Mouse (Mus musculus): ENCODE data around the gene Med25. TPM values are rescaled to one million over a fixed set of nuclear protein-coding genes. Genes with fewer than 3 reads are reported as not detected.

Med25 gene
- 10 to 100 TPM; 74.6 to 76.3 TPM for total RNA-seq (2021)

DNA sequence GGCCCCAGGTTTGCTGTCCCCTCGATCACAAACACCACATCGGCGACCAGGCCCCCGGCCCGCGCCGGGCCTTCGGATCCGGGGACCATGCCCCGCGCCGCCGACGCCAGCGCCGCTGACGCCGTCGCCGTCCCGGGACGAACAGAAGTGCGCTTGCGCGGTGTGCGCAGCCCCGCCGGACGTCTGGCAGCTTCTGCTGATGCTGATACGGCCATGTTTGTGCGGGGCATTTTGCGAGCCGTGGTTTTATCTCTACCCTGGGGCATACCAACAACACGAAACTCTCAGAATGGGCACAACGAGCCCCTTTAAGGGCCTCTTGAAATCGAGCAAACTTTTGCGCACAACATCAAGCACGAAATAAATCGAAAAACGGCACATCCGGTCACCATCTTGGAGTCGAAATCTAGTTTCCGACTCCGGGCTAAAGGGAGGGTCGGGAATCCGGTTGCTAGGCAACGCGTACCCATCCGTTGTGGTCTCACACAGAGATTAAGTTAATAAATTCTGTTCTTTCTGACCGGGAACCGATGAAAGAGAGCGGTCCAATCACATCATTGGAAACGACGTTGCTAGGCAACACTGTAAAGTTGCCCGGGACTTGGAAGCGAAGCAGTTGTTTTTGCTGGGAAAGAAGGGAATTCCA, at the start of gene Med25:
Gene Med25, minus strand, starts transcription at position 437 of the 646 bp plus-strand sequence.
- DNase-seq = peak; percentile 91

DNA sequence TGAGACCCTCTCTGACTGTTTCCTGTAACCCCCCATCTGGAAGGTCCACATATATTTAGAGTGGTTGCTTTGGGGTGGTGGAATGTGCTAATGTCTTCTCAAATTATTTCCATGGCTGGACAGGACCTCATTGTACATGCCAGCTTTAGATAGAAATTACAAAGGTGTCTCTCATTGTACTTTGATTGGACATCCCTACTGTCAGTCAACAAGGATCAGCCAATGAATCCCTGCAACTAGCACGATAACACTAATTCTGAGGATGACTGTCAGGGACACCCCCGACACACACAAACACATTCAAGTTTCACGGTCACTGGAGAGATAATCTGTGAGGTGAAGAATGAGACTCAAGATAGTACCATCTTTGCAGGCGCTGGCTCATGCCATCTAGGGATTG, 46.2 kb upstream of the Med25 start:
- DNase-seq = no peak

DNA sequence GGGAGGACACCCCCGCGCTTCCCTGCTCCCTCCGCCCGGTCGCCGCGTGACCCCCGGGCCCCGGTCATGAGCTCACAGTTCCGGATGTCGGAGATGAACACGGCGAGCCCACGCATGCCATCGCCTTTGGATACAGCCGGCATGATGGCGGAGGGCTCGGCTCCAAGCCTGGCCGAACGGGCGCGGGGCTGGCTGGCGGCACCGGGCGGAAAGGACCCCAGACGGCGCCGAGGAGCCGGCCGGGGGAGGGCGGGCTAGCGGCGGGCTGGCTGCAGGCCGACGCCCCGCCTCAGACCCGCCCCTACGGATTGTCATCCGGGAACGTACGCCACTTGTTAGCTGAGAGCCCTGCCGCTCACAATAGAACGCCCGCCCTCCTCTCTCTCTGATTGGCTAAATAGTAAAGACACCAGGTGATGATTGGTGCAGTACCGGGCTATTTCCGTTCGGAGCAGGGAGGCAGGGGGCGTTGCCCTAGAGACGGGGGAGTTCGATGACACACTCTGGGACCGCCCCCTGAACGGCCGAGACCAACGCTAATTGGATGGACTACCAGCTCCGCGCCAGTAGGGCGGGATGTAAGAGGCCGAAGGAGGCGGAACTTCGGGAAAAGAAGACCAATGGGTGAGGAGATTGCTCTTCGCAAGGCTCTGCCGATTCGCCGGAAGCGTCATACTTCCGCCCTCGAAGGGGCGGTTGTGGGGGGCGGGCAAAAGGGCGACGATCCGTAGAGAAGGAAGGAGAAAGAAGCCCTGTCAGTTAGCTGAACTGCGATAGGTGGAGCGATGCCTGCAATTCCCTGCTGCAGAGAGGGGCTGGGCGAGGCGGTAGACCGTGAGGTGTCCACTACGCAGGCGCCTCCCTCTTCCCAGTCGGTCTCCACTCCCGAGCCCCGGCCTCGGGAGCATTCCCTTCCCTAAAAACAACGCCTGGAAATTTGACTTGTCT, 37.0 kb upstream of the Med25 start, which contains the start of gene Ap2a1:
Gene Ap2a1, minus strand, starts transcription at position 293 of the 948 bp plus-strand sequence.
- DNase-seq = peak; percentile 99

DNA sequence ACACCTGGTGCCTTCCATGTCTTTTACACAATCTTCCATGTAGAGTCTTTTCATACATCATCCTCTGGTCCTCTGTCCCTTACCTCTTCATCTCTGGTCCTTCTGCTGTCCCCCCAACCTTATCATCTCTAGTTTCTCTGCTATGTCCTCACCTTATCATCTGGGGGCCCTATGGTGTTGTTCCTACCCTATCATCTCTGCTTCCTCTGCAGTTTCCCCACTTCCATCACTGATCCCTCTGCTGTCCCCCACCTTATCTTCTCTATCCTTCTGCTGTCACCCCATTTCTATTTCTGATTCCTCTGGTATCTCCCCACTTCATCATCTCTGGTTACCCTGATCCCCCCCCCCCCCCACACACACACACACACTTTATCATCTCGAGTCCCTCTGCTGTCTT, 36.1 kb upstream of the Med25 start:
- DNase-seq = no peak

DNA sequence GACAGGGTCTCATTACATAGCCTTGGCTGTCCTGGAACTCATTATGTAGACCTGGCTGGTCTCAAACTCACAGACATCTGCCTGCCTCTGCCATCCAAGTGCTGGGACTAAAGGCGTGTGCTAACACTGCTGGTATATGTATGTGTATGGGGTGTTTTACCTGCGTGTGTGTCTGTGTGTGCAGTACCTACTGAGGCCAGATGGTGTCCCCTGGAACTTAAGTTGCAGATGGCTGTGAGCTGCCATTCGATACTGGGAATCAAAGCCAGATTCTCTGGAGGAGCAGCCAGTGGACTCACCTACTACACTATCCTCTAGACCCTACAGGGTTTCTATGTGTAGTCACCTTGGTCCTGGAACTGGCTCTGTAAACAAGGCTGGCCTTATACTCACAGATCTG, 33.0 kb upstream of the Med25 start:
- DNase-seq = peak; percentile 45

DNA sequence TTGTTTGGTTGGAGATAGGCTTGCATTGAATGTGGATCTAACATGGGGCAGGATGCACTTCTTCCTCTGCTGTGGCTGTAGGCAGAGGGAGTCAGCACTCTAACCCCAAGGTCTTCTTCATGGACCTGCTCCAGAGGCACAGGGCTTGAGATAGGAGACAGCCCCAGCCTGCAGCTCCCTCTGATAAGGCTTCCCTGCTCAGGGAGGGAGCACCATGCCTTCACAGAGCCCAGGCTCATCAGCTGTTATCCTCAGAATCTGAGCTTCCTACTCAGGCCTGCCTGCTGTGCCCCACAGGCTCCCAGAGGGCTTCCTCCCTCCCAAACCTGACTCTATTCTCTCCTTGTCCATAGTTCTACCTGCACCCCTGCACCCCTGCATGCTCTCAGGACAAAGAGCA, 30.0 kb upstream of the Med25 start:
- no peak for DNase-seq

DNA sequence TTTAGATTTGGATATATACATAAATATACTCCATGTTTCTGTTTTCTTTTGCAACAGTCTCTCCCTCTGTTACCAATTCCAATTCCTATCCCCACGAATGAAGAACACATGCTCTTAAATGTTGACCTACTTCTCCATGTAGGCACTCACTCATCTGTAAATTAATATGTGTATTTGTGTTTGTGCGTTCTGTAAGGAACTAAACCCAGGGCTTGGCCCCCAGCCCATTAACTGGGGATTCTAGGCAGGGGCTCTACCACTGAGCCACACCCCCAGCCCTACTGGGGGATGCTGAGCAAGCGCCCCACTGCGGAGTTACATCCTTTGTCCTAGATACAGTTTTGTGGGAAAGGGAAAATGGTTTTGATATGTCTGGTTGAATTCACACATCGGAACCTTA, 26.6 kb upstream of the Med25 start:
- no peak for DNase-seq

DNA sequence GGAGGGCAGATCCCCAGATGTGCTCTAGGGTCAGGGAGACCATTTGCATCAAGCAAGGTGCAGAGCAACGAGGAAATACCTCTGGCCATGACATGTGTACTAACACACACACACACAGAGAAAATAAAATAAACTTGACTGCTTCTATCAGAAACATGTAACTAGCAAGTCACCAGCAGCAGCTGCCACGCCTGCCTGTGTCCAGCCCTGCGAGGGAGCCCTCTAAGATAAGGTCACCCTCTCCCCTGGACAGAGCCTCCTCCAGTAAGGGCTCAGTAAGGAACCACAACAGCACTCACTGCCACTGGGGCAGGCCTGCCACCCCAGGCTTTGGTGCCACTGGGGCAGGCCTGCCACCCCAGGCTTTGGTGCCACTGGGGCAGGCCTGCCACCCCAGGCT, 25.7 kb upstream of the Med25 start:
- DNase-seq = no peak

DNA sequence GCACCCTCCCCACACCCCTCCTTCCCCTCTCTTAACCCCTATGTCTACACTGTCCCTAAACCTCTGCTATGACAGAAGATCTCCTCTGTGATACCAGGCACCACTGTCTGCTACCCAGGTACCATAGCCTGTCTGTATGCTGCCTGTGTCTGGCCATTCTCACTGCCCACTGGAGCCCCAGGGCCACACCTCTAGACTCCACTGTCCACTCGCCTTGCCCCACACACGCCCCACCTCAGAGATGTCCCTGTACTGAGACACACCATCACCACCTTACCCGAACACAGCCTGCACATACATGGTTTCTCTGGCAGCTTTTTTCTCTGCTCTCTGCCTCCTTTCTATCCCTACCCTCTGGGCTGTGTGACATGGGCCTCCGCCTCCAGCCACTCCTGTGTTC, 24.4 kb upstream of the Med25 start:
- no peak for DNase-seq

DNA sequence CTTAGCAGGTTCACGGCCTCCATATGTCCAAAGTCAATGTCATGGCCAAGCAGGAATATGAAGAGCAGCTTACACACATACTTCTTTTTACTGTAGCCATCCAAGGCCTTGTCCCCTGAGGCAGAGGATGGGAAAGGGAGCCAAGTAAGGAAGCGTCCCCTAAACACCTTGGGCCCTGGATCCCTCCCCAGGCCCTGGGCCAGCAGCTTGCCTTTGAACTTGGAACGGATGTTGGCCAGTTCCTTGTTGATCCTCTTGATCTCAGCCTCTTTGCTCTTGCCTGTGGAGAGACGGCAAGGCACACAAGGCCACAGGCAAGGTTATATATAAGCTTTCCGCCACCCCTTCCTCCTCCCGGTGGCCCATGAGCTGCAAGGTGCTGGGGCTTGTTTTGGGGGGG, 23.7 kb upstream of the Med25 start:
- no peak for DNase-seq

DNA sequence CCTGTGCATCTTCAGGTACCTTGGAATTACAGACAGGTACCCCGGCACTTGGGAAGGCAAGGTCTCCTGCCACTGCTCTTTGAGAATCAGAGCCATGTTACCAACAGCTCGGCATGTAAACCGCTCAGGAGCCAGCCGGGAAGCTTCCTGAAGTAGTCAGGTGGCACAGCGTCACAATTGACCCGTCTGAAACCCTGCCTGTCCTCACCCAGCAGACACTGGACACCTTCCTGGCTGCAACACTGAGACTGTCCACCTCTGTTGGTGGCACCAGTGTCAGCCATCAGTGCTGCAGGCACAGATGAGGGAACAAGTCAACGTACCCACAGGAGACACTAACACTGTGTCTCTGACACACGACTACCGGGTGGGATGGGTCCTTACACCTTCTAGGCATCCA, 22.8 kb upstream of the Med25 start:
- DNase-seq = no peak

DNA sequence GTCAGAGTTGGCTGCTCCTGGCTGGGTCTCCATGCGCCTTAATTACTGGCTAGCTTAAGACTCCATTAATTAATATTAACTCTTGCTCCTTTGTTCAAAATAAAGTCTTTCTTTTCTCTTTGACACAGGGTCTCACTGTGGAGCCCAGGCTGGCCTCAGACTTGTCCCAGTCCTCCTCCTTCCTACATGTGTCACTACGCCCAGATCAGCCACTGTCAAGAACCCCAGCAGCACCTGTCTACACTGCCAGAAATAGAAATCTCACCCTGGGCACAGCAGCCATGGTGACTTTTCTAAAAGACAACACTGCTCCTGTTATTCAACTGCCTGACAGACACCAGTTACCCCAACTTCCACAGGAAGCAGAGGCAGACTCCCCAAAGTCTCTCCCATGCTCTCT, 21.9 kb upstream of the Med25 start:
- no peak for DNase-seq

DNA sequence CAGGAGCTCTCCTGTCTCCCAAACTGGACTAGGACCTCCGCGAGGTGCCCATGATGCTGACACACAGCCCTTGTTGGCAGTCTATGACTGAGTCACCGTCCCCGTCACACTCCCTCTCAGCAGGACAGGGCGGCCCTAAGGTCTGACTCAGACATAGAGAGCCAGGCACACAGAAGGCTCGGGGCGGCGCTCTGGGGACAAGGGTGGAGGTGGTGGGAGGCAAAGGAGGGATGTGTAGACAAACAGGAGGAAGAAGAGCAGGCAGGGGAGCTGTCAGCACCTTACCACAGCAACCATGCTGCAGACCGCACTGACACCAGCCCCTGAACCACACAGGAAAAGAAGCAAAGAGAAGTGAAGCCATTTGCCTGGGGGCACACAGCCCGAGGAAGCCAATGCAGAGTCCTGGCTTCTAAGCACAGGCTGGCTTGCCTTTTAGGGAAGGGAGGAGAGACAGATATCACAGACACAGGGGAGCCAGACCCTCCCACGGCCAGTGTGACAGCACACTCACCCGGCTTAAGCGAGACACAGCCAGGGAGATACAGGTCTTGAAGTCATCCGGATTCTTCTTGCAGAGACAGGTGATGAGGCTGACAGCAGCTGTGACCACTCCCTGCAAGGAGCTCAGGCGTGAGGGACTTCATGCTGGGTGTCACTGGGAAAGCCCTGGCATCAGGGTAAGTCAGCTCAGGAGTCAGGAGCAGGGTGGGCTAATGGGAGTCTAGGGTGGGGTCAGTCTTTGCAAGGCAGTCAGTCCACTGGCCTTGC, 16.4 kb upstream of the Med25 start:
- DNase-seq = no peak

DNA sequence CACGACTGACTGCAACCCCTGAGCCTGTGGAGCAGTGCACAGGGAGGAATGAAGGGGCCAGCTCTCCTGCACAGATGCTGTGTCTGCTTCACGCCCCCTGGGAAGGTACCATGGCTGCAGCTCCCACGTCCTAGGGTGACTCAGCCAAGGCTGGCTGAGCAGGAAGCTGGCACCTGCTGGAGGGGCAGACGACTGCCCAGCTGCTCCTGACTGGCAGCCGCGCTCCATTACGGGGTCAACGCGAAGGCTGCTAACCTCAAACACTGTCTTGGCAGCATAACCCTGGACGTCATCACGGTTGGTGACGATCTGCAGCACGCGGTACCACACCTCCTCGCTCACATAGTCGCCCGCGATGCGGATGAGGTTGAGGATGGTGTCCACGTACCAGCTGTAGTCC, 12.9 kb upstream of the Med25 start:
- DNase-seq = no peak

DNA sequence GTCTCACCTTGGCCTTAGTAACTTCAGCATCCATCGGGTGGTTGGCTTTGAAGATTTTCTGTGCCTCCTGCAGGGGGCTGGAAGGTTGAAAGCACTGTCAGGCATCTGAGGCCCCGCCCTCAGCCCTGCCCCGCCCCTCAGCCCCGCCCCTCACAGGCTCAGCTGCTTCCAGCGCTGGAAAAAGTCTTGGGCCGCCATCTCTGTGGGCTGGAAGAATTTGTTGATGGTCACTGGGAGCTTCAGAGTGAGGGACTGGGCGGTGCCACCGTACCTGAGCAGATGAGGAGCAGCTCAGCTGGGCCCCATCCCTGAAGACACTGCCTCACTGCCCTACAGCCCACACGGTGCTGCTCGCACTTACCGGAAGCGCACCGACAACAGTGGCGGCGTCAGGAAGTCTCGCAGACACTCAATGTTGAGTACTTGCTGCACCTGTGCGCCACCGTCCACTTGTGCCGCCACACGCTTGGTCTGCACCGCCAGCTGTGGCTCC, 8.8 kb upstream of the Med25 start:
- DNase-seq = peak; percentile 44

DNA sequence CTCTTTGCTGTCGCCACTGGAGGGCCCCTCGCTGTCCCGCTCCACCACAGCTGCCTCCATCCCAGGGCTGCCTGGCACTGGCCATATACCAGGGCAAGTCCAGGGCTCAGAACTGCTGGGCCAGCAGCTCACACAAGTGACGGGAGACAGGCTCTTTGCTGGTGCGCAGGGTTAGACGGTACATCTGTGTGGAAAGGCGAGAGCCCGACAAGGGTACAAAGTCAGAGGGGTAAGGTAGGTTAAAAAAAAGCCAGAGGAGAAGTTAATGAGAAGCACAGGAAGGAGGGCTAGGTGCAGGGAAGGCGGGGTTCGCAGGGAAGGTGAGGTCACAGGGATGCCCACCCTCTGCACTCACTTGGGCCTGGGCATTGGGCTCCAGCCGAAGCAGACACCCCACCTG, 8.1 kb upstream of the Med25 start:
- DNase-seq = no peak

DNA sequence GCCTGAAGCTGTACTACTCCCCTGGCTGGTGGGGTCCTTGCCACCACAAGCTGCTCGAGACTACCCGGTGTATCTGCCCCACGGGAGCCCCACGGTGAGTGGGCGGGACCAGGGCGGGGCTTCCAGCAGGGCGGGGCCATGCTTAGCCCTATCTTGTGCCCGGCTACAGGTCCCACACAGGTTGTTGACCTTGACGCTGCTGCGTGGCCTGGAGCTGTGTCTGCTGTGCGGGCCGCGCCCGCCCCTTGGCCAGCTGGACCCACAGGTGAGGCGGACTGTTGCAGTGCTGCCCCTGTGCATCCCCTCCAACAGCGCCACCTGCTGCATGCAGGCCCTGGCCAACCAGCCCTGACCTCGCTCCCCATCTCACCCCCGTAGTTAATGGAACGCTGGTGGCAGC, 6.1 kb upstream of the Med25 start:
- peak; percentile 55 for DNase-seq

DNA sequence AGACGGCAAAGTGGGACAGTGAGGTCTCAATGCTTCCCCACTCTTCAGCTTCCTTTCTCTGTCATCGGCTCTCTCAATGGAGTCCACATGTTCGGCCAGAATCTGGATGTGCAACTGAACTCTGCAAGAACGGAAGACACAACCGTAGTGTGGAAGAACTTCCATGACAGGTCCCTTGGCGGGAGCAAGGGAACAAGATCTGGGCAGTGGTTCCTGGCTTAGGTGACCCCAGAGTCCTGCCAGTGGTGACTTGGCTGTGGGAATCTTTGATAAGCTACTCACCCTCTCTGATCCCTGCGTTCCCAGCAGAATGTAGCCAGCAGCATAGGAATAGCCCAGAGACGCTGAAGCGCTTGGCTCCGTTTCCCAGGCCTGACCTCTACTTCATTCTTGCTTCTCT, 4.0 kb upstream of the Med25 start:
- no peak for DNase-seq

DNA sequence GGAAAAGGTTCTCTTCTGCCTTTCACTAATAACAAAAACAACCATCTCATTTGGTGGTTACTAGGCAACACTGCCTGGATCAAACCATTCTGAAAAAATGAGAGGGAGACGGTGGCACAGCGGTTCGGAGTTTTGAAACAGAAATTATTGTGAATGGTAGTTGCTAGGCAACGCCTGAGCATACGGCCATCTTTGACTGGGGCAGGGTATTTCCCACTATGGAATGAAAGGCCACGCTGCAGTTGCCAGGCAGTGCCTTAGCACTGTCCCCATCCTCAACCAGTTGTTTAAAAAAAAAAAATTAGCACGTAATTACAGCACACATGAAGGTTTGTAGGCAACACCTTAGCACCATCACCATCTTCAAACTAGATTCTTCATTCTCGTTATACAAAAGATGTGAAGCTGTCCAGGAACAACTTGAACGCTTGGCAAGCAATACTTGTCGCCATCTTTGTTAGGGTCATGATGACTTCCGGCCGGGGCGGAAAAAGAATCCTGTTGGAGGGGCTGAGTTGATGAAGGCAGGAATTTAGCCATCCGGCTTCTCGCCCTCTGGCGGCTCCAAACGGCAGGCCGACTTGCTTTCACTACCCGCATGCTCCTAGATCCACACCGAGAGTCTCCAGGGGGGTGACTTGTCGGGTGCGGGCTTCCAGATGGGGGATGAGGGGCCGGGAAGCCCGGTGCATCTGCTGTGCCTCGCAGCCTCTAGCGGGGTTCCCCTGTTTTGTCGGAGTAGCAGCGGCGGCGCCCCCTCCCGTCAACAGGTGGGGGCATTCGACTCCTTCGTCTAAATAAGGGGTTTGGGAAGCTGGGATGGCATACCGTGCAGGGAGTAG, 3.3 kb upstream of the Med25 start, which contains the start of gene Fuz:
Gene Fuz, plus strand, starts transcription at position 487 of the 842 bp plus-strand sequence.
- peak; percentile 92 for DNase-seq

DNA sequence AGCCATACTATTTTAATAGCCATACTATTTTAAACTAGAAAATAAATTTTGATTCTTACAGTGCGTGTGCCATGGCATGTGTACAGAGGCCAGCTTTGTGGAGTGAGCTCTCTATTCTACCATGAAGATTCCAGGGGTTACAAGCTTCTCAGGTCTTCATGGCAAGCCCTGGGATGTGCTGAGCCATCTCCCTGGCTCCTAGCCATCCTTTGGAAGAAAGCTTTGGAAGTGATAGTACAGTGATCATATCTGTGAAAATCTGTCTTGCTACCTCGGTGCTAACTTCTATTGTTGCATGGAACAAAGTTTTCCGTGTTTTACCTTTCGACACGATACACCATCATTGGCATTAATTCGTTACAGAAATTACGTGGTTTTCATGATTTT, 2.7 kb upstream of the Med25 start:
- no peak for DNase-seq

DNA sequence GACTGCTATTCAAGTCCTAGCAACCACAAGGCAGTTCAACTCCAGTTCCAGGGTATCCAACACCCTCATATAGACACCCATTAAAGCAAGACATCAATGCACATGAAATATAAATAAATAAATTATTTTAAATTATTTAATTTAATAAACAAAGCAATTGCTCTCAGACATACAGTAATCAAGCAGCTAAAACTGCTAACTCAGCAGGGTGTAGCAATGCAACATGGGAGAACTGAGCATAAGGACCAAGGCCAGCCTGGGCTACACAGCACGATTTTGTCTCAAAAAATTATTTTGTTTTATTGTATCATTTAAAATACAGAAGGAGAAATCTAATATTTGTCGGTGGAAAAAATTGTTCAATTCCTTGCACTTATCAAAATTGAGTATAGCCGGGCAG, 1.7 kb upstream of the Med25 start:
- no peak for DNase-seq

DNA sequence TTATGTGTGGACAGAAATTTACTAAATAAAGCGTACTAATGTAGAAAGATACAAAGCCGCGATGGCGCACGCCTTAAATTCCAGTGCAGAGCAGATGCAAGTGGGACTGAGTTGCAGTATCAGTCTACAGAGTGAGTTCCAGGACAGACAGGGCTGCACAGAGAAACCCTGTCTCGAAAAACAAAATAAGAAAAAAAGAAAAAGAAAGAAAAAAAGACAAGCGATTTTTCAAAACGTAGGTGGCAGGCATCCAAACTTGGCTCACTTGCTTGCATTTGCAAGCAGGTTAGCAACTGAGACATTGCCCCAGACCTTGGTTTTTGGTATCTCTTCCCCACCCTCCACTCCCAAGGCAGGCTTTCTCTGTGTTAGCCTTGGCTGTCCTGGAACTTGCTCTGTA, 685 bp upstream of the Med25 start:
- DNase-seq = no peak
